Mouse (Mus musculus) left cerebral cortex, adult 2 months (tissue): Measurements from ENCODE around the gene Ralb. TPM values are rescaled to one million over a fixed set of nuclear protein-coding genes. Genes with fewer than 3 reads are reported as not detected.
A peak's percentile ranks its signal among the peaks of the same experiment; 100 is the strongest.

Experiments
- DNase-seq, 2 experiments: peaks; one replicate each; pipeline ENCODE4 v3.0.0; 2021 to 2022; ENCODE audit warnings: low spot score in 2 of 2, mixed read lengths in 1 of 2; ENCODE audit errors: extremely low spot score in 1 of 2
- H3K27ac ChIP-seq: fragments of 200-600 bp; 2 replicates; pipeline ENCODE4 v1.8.1; 2022
- H3K4me3 ChIP-seq: fragments of 200-600 bp; 2 replicates; pipeline ENCODE4 v1.8.1; 2022
- CTCF ChIP-seq: fragments of 200-600 bp; IDR thresholded peaks from 2 replicates; pipeline ENCODE4 v1.8.1; 2022; ENCODE audit warnings: antibody characterized with exemption, mild to moderate bottlenecking, moderate library complexity
- intact Hi-C: fragments of 180-260 bp; cut with DNase I; formaldehyde crosslinking; loops from one replicate; pipeline ENCODE4 v1.15.1; 2025
- total RNA-seq, 2 experiments: library from RNA; stranded (reverse); gene quantifications; 2 replicates each; pipeline ENCODE4 v1.2.3; 2021

Gene Ralb
- total RNA-seq, 2 experiments from 2014 or later, result 21.1 to 25.9 TPM

- no peak for TF ChIP-seq CTCF
- Histone ChIP-seq H3K27ac (no peak overlapping the region), H3K4me3 (no peak overlapping the region)
- intact Hi-C loops, result no loop called here
- no peak for DNase-seq
Observed at GRCm38 (mm10) chr1:119502729-119503128, 1.9 kb downstream of the Ralb start.

GRCm38 (mm10) chr1:119501881-119502280 lies 2.7 kb downstream of the Ralb start:
- no peak for TF ChIP-seq CTCF
- intact Hi-C loops, result no loop called here

GRCm38 (mm10) chr1:119499456-119499855 lies 5.1 kb downstream of the Ralb start:
- no peak for TF ChIP-seq CTCF
- no peak overlapping the region for H3K27ac ChIP-seq
- no peak for DNase-seq
- H3K4me3 ChIP-seq, result no peak overlapping the region
- intact Hi-C loops, result no loop called here

More at GRCm38 (mm10) chr1:119501881-119502280, 2.7 kb downstream of the Ralb start:
- H3K4me3 ChIP-seq, result no peak overlapping the region
- DNase-seq, result no peak
- H3K27ac ChIP-seq, result no peak overlapping the region

- Histone ChIP-seq H3K27ac (no peak overlapping the region), H3K4me3 (no peak overlapping the region)
- no peak for TF ChIP-seq CTCF
- intact Hi-C loops, result no loop called here
- no peak for DNase-seq
Observed at GRCm38 (mm10) chr1:119498536-119499231, 5.9 kb downstream of the Ralb start.

- TF ChIP-seq CTCF, result no peak
- H3K27ac ChIP-seq, result no peak overlapping the region
- no peak for DNase-seq
- intact Hi-C loops, result no loop called here
- H3K4me3 ChIP-seq, result no peak overlapping the region
Observed at GRCm38 (mm10) chr1:119497346-119498004, 7.1 kb downstream of the Ralb start.

- no peak for DNase-seq
- no peak overlapping the region for H3K4me3 ChIP-seq
- TF ChIP-seq CTCF, result no peak
- no peak overlapping the region for H3K27ac ChIP-seq
- intact Hi-C loops, result no loop called here
Observed at GRCm38 (mm10) chr1:119495396-119495775, 9.2 kb downstream of the Ralb start.

GRCm38 (mm10) chr1:119494712-119495395 lies 9.7 kb downstream of the Ralb start:
- Histone ChIP-seq H3K4me3 (no peak overlapping the region), H3K27ac (no peak overlapping the region)
- intact Hi-C loops, result no loop called here
- no peak for TF ChIP-seq CTCF
- no peak for DNase-seq

GRCm38 (mm10) chr1:119494024-119494711 lies 10.4 kb downstream of the Ralb start:
- Histone ChIP-seq H3K4me3 (no peak overlapping the region), H3K27ac (no peak overlapping the region)
- no peak for DNase-seq
- intact Hi-C loops, result no loop called here
- TF ChIP-seq CTCF, result peak; percentile 32

- Histone ChIP-seq H3K4me3 (no peak overlapping the region), H3K27ac (no peak overlapping the region)
- TF ChIP-seq CTCF, result no peak
- DNase-seq, result no peak
- intact Hi-C loops, result no loop called here
Observed at GRCm38 (mm10) chr1:119492505-119492904, 12.1 kb downstream of the Ralb start.

- no peak overlapping the region for H3K27ac ChIP-seq
- no peak for TF ChIP-seq CTCF
- no peak overlapping the region for H3K4me3 ChIP-seq
- intact Hi-C loops, result no loop called here
- no peak for DNase-seq
Observed at GRCm38 (mm10) chr1:119492097-119492496, 12.5 kb downstream of the Ralb start.

- intact Hi-C loops, result no loop called here
- no peak overlapping the region for H3K4me3 ChIP-seq
- no peak for TF ChIP-seq CTCF
- no peak for DNase-seq
- no peak overlapping the region for H3K27ac ChIP-seq
Observed at GRCm38 (mm10) chr1:119490765-119491164, 13.8 kb downstream of the Ralb start.
